Mouse (Mus musculus) c-Kit-positive CD71-positive TER-119-positive erythroid progenitor cells, embryonic 14.5 days (primary cell): ENCODE measurements around the gene Krt78.
"Not testable (repeated sequence)": the region's sequence is repeated elsewhere in the genome, so short reads cannot be mapped to it uniquely, and the experiment has no call there.

ENCODE experiments used
- DNase-seq: peaks from one replicate; pipeline ENCODE4 v3.0.0-alpha.2; 2013; ENCODE audit warnings: low spot score

Gene Krt78

DNA sequence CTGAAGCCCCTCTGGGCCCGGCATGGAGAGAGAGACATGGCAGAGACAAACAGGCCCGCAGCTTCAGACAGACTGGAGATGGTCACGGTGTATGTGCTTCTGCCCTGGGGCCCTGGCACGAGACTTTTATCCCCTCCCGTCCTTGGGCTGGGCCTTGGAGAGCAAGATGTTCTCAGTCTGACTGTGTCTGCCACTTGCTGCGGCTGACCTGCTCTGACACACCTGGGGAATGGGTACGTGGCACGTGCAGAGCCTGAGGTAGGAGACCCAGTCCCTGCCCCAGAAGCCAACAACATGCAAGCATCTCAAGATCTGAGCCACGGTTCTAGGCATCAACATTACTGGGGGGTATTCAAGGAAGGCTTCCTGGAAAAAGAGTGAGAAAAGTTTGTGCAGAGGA is at the start of gene Krt78:
TSS of gene Krt78 (minus strand) at position 101 of the 400 bp plus-strand sequence.
- DNase-seq = no peak

DNA sequence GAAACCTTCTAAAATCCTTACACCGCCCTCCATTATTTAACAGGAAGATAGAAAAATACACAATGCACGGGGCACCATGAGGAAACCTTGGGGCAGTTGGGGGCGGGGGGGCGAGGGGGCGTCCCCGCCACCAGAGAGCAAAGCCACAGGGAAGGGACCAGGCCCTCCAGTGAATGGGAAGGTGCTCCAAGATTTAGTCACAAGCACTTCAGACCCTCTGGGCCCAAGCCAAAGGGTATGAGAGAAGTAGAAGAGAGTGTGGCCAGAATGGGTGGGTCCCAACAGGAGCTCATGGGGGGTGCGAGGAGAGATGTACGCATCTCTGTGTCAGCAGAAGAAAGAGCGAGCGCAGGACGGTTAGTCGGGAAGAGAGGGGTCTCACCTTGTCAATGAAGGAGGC is 49.4 kb upstream of the Krt78 start:
- DNase-seq = no peak

DNA sequence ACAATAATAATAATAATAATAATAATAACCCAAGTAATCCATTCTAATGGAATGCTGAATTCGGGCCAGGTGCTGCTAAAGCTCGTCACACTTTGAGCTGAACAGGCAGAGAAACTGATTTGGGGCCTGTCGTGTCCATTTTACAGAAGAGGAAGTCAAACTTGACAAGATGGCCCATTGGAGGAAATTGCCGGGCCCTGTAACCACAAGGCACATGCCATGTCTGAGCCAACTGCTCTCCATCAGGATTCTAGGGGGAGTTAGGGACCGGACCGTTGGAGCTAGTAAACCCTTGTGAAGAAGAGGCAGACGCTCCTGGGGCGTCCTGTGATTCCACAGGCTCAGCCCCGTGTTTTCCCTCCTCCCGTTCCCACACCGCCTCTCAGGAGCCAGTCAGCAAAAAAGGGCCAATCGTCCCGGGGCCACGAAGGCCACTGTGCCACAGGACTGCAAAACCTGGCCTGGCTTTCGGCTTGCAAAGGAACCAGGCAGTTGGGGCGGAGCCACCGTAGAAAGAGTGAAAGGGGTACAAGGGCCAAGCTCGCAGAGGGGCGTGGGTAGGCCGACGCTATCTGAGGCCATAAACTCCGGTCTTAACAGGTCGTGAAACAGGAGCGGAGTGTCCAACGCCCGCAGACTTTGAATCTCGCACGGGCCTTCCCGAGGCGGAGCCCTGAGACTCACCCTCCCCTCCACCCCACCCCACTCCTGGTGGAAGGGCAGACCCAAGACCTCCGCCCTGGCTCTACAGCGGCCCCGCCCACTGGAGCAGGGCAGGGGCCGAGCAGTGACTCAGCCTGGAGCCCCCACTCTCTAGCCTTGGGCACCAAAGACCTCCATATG is 48.8 kb upstream of the Krt78 start:
- DNase-seq = no peak

DNA sequence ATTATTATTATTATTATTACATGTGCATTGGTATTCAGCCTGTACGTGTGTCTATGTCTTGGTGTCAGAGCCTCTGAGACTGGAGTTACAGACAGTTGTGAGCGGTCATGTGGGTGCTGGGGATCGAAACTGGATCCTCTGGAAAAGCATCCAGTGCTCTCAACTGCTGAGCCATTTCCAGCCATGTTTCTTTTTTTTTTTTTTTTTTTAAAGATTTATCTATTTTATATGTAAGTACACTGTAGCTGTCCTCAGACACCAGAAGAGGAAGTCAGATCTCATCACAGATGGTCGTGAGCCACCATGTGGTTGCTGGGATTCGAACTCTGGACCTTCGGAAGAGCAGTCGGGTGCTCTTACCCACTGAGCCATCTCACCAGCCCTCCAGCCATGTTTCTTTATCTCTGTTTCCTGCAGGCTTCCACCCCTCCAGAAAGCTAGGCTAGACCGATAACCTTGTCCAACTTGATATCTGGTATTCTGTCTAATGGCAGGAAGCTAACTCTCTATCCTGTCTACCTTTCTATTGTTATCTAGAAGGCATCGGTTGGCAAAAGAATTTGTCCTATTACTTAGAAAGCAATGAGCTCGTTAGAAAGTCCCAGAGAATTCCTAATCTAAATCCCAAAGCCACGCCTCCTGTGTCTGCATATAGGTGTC is 45.7 kb upstream of the Krt78 start:
- no peak for DNase-seq

DNA sequence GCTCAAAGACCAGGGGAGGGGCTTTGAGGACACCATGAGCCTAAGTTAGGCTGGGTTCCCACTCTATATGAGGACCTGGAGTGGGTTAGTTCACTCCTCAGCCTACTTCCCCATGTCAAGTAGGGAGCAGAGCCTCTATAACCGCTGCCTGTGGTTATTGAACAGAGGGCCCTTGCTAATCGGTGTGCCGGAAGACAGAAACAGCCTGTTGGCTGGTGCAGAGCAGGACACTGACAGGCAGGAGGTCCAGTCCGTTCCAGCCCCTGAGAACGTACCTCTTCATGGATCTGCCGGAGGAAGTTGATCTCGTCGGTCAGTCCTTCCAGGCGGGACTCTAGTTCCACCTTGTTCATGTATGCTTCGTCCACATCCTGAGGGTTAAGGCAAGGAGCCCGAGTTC is 45.1 kb upstream of the Krt78 start:
- no peak for DNase-seq

DNA sequence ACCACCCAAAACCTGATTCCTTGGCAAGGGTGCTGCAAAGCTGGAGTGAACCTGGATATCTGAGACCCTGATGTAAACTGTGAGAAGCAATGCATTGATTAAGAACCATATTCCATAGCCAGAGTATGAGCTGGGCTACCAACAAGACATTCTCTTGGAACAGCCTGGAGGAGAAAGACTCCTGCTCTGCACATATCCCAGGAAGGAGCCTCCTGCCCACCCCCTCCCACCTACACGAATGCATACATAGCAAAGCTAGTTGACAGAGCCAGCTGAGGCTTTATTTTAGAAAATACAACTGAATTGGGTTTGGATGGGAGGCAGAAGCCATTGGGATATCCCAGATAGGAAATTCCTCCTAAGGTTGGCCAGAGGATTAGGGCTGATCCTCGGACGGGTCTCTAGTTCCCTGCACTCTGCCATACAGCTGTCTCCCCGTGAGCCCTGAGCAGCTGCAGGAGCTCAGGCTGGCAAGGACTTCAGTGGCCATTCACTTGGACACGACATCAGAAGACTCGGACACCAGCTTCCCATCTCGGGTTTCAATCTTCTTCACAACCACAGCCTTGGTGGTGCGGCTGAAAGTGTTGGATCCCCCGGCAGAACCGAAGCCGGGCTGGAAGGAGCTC is 42.5 kb upstream of the Krt78 start:
- not testable (repeated sequence) for DNase-seq

DNA sequence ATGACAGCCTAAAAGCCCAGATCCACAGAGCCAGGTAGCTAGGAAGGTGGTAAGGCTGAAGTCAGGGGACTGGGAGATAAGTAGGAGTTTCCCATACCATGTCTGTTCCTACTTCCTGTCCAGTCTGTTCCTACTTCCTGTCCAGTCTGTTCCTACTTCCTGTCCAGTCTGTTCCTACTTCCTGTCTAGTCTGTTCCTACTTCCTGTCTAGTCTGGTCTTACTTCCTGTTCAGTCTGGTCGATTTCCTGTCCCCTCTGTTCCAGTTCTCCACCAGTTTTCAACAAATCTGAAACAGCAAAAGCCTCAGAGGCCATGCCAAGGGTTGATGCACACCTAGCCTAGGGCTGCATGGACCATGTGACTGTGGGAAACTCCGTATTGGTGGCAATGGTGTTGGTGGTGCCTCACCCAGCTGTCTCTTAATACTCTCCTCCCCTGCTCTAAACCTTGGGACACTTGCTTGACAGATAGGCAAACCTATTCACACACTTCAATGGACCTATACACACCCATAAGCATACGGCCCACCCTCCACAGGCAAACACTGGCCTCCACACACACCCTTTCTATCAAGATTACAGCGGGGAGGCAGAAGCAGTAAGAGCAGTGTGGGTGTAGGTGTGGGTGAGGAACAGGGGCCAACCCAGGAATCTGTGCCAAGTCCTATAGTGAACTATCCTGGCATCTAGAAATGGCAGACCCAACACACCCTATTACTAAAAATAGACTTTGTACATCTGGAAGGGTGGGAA is 41.6 kb upstream of the Krt78 start:
- no peak for DNase-seq

DNA sequence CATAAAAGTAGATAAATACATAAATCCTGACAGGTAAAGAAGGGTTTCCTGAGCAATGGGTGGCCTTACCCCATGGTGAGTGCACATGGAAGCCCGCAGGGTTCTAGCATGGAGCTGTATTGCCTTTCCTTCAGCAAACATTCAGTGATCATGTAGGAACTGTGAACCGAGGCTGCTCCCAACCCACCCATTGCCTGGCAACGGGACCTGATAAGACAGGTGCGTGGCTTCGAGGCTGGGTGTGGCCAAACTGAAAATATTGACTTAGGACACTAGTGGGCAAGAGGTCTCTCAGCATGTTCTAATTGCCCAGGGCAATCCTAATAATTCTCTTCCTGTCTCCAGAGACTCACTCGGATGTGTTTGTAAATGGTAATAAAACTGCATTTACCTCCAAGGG is 40.3 kb upstream of the Krt78 start:
- DNase-seq = no peak

DNA sequence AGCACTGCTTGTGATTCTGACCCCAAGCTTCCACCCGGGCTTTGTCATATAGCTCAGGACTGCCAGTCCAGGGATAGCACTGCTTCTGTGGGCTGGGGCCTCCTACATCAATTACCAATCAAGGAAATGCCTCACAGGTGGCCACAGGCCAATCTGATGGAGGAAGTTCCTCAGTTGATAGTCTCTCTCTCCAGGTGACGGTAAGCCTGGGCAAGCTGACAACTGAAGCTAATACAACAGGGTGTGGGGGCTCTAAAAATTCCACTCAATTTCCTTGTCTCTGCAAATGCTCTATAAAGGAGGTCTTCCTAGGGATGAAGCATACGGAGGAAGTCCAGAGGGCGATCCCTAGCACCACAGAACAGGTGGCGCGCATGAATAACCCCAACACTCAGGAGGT is 36.9 kb upstream of the Krt78 start:
- no peak for DNase-seq

DNA sequence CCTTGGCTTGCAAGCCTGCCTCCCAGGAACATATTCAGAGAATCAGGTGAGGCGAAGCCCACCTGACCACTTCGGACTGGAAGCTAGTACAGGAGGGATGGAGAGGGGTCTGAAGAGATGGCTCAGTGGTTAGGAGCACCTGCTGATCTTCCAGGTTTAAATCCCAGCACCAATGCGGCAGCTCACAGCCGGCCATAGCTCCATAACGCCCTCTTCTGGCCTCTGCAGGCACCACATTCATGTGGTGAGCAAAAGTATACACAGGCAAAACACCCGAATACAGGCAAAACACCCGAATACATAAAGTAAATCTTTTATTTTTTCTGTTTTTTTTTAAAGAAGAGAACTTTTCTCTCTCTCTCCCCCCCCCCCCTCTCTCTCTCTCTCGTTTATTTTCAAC is 34.6 kb upstream of the Krt78 start:
- DNase-seq = no peak

DNA sequence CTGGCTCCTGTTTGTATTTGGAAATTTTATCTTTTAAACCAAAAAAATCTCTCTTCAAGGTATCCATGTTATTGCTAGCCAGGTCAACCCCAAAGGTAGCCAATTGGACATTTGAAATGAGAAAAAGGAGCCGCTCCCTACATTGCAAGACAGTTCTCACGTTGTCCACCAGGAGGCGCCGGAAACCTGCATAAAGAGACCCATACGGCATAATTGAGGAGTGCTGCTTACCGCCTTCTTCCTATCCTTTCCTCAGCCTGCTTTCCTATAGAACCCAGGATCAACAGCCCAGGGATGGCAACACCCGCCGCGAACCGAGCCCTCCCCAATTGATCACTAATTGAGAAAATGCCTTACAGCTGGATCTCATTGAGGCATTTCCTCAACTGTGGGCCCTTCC is 34.0 kb upstream of the Krt78 start:
- peak; percentile 74 for DNase-seq

DNA sequence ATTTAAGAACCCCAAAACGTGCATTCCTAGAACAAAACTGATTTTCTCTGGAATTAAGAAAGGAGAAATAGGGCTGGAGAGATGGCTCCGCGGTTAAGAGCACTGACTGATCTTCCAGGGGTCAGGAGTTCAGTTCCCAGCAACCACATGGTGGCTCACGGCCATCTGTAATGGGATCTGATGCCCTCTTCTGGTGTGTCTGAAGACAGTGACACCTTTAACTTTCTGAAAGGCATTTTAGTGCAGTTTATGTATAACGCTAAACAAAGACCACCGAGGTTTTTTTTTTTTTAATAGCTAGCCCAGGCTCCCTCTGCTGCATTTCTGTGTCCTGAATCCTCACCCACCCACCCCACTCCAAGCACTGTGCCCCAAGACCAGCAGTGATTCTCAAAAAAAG is 30.7 kb upstream of the Krt78 start:
- no peak for DNase-seq

DNA sequence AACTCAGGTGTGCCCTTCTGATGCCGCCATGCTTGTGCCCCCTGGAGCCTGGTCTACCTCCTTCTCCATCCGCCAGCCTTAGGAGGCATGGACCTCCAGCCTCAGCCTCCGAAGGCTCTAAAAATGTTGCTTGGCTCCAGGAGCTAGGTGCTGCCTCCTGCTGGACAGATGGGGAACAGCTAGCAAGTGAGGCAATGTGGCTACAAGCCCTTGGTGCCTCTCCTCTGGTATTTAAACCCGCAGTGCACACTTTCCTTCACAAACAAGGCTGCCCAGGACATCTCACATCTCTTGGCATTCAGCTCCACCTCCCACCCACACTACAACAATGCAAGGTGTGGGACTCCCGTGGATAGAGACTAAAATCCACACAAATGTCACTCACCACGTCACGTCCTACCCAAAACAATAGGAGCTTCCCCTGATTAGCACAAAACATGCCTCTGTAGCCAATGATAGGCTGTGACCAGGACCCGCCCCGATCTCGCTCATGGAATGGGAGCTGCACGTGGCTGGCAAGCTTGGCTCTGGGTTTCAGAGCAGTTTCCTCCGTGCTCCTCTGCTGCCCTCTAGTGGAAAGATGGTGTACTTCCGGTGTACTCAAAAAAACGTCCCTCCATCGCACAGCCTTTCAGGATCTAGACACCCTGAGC is 30.0 kb upstream of the Krt78 start:
- DNase-seq = peak; percentile 92

DNA sequence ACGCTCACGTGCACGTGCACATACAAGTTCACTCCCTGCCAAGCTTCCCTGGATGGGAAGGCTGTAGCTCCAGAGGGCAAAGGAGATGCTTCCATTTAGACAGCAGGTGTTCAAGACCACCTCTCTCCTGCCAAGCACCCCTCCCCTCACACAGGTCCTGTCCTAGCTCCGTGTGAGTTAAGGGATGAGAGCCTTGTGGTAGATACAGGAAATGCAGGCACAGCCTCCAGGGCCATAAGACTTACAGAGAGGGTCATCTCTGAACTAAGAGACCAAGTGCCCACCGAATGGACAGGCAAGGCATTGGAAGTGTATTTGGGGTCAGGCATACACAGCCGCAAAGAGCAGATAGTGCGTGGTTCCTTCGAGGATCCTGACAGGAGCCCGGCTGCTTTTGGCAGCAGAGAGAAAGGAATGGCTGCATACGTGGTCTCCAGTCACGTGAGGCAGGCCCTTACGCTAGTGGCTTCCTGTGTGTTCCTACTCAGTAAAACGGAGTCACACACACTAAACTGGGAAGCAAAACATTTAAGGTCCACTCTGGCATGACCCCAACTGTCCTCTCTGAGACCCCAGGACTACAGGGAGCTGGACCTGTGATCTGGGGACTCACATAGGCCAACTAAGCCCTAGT is 29.3 kb upstream of the Krt78 start:
- no peak for DNase-seq

DNA sequence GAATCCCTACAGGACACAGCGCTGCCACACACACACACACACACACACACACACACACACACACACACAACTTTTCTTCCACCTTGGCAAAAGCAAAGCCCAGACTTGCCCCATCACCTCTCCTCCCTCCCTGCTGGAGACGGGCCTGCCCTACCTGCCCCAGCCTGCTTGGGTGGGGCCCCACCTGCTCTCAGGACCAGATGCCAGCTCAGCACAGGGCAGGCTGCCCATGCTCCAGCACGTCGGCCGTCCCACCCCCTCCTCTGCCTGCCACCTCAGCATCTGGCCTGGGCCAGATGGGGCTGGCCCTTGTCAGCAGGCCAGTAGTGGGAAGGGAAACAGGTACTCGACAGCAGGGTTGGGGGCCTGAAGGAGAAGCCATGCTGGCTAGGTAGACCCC is 26.8 kb upstream of the Krt78 start:
- no peak for DNase-seq

DNA sequence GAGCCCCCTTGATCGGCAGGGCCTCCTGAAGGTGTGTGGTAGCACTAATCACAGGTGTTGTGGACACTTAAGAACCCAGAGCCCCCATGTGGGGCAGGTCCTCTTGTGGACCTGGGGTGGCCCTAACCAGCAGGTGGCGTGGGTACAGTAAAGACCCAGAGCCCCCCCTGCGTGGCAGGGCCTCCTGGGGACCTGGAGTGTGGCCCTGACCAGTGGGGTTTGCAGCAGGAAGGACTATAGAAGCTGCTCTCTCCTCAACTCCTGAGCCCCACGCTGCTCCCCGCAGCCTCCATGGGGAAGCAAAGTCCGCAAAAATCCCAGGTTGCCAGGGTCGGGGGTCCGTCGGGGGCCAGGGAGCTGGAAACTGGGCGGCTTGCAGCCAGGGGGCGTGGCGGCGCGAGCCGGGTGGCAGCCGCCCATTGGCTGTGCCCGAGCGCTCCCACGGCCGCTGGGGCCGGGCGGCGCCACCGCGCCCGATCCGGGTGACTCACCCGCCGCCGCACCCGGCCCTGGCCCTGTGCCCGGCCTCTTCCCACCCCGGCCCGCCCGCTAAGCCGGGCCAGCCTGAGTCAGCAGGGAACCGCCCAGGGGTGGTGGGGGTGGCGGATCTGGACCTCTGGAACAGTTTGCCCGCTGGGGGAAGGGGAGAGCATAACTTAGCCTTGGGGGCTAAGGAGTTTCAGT is 23.1 kb upstream of the Krt78 start:
- peak; percentile 87 for DNase-seq

DNA sequence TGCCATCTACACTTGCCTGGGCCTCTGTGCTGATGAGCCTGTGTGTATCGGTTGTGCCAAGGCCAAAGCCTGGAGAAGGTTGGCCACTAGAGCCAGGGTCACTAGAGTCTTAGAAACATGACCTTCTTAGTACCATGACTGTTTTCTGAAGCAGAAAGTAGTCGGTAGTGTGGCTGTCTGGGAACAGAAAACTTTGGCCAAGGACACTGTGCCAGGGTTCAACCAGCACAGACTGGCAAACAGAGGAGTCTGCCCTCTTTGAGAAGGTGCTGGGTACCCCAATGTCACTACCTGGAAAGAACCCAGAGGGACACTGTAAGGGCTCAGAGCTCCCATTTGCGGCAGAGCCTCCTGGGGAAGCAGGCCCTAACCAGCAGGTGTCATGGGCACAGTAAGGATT is 22.6 kb upstream of the Krt78 start:
- DNase-seq = no peak

DNA sequence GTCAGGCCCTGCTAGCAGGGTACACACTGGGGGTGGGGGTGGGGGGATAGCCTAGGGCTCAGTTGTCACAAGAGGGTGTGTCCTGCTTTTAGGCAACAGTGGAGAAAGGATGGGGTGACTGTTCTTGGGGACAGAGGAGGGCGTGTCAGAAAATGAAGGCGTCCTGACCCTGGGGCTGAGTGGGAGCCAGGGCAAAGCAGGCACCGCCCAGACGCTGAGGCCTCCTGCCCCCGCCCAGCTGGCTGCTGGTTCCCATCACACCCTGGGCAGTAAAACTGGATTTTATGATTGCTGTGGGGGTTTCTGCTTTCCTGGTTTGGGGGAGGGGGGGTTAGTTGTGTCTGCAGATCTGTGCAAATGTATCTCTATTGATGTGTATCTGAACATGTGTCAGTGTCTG is 21.9 kb upstream of the Krt78 start:
- DNase-seq = peak; percentile 74

DNA sequence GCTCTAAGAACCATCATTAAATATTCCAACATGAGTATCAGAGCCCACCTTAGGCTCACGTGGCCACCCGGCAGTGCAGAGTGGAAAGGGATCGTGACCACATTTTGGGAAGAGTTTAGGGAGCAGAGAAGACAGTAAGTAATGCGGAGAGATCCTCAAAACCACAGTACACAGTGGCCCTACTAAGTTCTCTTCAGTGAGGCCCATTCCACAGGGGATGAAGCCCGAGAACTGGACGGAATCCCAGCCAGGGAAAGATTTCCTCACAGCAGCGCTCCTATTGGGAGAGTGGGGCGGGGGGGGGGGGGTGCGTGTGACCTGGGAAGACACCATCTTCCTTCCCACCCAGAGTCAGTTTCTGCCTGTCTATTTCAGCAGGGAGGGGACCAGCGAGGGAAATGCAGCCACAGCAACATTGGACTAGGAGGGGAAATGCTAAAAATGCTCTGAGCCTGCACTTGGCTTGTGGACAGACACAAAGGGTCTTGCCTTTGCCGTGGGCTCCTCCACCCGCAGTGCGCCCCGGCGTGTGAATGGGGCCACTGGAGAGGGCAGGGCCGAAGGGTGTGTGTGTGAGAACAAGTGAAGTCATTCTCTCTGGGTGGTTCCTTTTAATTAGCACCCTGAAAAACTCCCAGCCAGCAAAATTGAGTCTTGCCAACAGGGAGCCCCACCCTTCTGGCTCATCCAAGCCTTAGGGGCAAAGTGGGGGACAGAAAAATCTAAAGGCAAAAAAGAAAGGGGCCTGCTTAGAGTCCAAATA is 20.2 kb upstream of the Krt78 start:
- no peak for DNase-seq

DNA sequence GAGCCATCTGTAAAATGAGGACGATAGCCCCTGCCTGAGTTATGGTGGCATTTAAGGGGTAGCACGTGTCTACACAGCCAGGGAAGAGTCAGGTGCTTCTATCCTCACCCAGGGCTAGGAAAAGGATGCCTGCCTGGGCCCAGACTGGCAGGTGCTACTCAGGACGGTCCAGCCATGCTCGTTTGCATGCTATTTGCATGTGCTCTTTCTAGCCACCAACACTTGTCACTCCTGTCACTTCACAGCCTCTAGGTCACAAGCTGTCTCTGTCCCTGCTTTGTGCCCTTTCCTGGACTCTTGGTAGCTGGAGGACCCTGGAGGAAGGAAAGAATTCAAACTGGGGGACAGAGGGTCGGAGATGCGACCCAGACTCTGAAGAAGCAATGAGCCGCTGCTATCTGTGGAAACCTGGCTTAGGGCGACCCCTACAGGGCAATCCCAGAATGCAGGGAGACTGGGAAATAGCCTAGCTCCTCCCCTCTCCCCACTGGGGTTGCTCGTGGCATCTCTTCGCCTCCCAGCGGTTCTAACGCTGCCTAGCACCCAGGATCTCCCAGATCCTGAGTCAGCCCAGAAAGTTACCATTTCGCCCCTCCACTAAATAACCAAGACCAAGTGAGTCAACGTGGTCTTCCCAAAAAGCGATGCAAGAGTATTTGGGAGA is 19.5 kb upstream of the Krt78 start:
- DNase-seq = peak; percentile 90
